Mouse (Mus musculus): ENCODE results near the gene Tex19.2.
"Not testable (repeated sequence)": the region's sequence is repeated elsewhere in the genome, so short reads cannot be mapped to it uniquely, and the experiment has no call there.

Tex19.2 gene

DNA sequence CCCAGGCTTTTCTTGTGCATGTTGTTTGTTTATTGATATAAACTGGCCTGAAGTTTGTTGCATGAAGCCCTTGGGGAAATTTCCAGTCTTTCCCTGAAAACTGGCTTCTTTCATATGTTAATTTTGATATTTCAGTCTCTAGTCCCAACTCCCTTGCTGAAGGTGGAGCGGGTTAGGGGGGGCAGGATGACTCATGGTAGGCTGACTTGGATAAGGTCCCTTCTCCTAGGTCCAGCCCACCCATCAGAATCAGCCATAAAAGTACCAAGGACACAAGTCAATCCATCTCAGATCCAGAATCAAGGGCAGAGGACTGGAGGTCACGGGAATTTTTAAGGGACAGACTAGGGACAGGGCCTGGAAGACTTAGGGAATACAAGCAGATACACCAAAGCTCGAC, 7.4 kb downstream of the Tex19.2 start:
- DNase-seq (ENCODE audit: low spot score in 2 of 2), result no peak

DNA sequence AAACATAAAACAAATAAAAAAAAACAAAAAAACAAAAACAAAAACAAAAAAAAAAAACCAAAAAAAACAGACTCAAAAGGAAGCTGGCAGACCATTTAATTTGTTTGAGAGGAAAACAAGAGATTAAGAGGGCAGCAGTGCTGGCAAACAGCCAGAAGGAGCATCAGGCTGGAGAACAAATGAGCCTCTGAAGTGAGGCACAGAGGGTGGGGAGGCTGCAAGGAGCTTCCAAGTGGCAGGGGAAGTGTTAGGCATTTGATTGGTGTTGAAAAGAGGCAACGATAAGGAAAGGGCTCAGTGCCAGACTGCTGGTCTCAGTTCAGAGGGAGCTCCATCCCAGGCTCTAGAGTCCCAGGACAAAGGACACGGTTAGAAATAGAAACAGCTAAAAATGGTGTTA, 8.5 kb downstream of the Tex19.2 start:
- peak in 1 of 2 experiments; percentile 7 for DNase-seq (ENCODE audit: low spot score in 2 of 2)

DNA sequence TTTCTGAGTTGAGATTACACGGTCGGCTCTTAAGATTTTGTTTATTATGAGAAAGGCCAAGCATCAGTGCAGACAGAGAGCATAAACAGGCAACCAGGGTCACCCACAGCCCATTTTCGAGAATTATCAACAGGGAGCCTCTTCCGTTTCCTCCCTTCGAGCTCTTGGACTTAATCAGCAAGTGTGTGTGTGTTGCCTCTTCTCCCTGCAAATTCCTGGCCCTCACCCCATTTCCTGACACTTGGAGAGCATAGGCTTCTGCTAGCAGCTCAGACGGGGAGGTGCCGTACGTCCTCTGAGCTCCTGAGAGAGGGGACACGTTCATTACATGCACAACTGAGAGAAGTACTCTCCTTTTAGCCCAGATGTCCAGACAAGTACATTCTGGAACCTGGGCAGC, 10.4 kb downstream of the Tex19.2 start:
- no peak for DNase-seq (ENCODE audit: low spot score in 2 of 2)

DNA sequence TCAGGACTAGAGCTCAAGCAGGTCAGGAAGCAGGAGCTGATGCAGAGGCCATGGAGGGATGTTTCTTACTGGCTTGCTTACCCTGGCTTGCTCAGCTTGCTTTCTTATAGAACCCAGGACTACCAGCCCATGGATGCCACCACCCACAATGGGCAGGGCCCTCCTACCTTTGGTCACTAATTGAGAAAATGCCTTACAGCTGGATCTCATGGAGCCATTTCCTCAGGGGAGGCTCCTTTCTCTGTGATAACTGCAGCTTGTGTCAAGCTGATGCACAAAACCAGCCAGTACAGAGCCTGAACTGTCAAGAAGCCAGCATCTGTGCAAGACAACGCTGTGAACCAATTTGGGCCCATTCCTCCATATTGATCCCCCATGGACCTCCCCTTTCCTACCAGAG, 11.2 kb downstream of the Tex19.2 start:
- not testable (repeated sequence) for DNase-seq (ENCODE audit: low spot score in 2 of 2)

DNA sequence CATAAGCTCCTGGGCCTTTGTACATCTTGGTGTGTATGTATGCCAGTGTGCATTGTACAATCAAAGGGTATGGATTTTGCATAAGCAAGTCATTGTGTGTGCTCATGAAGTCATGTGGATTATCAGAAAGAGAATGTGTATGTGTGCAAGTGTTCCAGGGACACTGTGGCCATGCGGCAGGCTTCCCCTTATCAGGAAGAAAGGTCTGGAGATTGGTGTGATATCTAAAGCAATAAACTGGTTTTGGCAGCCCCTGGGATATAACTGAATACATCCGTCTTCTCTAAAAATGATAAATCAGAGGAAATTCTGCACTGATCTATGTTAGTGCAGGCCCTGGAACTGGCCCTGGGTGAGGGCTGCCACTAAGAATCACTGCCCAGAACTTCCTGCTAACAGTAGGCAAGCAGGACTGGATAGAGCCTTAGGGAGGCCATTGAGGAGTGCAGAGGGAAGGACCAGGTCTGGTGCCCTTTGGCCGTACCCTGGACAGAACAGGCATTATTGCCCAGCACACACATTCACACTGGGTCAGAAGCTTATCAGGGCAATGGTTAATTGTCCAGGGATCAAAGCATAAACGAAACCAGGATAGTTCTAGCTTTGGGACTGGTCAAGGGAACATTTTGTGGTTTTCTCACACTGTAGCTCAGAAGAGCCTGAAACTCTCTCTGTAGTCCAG, 17.2 kb downstream of the Tex19.2 start:
- no peak for DNase-seq (ENCODE audit: low spot score in 2 of 2)

DNA sequence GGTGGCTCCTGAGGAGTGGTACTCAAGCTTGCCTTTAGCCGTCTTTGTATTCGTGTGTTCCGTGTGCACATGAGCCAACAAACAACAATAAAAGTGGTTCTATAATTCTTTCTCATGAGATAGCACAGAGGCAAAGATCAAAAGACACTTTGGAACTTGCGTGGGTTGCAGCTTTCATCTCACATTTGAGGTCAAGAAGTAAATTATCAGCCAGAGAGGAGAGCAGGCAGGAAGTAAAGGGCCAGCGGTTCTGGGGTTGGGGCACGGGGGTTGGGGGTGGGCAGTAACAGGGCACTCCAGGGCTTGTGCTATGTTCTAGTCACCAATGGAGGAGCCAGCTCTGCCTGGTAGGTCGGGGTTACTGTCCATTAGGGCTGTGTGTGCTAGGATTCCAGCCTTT, 17.8 kb downstream of the Tex19.2 start:
- no peak for DNase-seq (ENCODE audit: low spot score in 2 of 2)

DNA sequence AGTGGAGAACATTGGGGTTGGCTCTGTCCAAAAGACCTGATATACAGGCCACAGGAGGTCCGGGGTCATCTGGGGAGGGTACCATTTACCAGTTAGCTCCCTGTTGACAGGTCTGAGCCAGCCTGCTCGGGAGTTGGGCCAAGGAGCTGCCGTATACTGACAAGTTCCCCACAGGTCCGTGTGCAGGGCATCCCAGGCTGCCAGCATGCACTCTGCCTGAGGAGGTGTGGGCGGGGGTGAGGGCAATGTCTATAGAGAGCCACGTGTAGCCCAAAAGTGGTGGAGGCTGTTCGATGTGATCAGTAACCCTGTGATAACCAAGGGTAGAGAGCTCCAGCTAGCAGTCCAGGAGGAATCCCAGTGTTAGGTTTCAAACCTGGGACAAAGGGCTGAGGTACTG, 18.7 kb downstream of the Tex19.2 start:
- no peak for DNase-seq (ENCODE audit: low spot score in 2 of 2)

DNA sequence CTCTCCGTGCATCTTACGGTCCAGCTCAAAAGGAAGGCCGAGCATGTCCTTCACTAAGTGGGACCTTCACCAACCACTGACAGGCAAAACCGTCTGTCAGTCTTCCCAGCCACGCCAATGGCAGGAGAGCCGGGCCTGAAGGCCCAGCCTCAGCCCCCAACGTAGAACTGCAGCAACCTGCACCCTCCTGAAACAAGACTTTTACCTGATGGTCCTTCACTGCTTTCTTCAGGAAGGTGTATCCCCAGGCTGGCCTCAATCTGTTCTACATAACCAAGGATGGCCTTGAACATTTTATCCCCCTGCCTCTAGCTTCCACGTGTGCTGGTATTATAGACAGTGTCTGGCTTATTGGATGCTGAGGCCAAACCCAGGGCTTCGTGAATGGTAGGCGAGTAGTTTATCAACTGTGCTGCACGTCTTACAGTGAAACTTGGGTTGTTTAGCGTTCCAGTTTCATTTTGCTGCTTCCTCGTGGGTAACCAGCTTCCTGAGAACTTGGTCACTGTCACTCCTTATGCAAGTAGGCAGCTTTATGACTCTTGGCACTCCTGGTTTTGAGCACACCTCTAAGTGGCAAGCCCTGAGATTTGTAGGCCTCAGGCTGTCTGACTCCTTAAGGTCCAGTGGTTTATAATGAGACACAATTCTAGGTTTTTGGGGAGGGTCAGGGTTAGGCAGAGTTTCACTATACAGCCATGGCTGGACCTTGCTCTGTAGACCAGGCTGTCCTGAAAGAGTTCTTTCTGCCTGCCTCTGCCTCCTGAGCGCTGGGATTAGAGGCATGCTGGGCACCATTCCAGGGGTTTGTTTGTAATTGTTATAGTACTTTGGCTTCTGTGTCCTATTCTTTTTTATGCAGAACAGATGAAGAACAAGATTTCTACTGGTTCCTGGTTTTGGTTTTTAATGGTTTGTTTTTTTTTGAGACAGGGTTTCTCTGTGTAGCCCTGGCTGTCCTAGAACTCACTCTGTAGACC, 25.6 kb downstream of the Tex19.2 start:
- no peak for DNase-seq (ENCODE audit: low spot score in 2 of 2)

DNA sequence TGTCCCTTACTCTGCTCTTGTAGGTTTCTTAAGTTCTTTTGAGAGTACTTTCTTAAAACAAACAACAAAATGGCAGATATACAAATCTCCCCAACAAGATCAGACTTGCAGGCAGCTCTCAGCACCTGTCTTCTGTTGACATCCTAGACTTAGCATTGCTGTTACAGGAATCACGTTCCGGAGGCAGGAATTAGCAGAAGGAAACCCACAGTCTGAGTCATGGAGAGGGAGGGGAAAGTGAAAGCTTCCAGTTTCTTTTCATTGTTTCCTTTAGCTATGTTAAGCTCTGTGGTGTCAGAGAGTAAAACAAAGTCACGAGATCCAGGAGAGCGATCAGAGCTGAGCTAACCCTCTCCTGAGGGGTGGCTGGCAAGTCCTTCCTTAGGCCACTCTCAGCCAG, 27.5 kb downstream of the Tex19.2 start:
- DNase-seq (ENCODE audit: low spot score in 2 of 2), result no peak

DNA sequence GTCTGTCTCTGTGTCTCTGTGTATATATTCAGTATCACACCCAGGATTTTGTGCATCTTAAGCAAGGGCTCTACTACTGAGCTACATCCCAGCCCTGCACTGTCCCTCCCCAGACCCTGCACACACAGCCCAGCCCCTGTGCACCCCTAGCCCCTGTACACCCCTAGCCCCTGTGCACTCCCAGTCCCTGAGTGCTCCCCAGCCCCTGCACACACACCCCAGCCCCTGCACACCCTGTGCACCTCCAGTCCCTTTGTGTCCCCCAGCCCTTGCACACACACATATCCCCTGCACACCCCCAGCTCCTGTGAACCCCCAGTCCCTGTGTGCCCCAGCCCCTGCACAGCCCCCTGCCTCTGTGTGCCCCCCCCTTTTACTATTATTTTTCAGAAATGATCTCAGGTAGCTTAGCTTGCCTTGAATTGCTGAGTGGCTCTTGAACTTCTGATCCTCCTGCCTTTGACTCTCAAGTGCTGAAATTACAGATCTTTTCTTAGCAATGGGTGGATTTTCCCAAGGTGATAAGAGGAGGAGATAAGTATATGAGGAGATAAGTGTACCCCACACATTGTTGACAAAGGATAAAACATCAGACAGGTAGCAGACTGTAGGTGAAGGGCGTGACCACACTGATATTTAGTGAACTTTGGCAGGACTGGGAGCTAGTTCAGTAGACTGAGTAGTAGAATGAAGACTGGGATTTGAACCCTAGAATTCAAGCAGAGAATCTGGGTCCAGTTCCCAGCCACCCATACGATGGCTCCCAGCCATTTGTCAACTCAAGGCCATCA, 28.5 kb downstream of the Tex19.2 start:
- DNase-seq (ENCODE audit: low spot score in 2 of 2), result no peak

DNA sequence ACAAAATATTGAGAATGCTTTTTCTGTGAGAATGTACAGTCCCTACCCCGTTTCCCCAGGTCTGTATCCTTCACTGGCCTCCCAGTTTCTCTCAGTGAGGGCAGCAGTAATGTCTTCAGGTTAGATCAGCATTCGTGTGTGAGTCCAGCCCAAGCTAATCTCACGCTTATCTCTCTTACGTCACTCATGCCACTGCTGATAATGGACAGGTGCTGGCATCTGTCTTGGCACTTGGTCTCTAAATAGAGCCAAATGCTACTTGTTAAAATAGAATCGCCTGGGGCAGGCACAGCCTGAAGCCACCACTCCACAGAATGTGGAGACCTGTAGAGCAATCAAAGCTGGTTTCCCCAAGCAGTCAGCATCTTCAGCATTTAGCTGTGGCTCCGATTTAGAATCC, 29.5 kb downstream of the Tex19.2 start:
- no peak for DNase-seq (ENCODE audit: low spot score in 2 of 2)

DNA sequence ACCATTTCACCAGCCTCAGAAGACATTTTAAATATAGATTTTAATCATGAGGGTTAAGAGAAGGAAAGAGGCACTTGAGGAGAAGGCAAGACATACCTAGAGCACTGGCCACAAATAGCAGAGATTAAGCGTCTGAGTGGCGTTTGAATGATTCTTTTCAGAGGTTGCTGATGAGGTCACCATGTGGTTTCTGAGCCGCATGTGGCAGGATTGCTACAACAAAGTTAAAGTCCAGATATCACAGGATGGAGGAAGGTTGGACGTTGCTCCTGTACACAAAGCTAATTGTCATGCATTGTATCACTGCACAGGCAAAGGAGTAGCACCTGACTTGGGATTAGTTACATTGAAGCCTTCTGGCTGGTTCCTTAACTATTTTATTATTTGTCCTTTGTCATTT, 32.2 kb downstream of the Tex19.2 start:
- DNase-seq (ENCODE audit: low spot score in 2 of 2), result no peak

DNA sequence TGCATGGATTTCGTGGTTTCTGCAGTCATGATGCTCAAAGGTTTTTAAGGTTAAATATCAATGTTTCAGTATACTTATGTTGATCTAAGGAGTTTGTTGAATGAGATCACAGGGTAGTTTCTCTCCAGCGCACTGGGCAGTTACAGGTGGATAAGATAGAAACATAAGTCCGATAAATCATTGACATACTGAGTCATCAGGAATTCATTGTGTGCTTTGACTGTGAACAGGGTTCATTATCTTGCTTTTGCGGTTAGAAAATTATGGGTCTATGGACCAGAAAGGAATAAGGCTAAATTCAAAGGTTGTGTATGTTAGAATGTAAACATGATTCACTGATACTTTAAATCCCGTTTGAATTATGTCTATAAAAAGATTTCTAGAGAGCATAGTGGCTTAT, 33.3 kb downstream of the Tex19.2 start:
- no peak for DNase-seq (ENCODE audit: low spot score in 2 of 2)

DNA sequence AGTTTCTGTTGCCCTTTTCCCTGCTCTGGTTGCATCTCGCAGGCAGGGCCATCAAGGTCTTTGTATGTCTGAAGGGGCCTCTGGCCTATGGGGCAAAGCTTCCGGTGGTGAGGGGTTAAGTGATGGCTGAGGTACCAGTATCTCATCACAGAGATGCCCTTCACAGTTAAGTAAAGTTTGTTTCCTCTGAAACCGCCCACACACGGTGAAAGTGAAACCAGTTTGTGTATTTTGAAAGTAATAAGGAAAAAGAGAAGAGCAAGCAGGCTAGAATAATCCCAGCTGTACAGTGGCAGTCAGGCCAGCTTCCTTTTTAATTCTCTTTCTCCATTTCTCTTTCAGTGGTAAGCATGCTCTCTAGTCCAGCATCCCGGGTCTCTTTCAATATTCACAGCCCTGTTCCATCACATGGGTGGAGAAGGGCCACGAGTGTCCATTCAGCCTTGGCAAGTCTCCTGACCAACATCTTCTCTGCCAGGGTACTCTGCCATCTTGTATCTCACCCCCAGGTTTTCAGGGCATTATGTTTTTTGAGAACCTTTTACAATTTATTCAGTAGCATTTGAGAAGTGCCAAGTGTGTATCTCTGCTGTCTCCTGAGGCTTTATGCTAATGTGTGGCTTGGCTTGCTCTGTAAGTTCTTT, 35.5 kb downstream of the Tex19.2 start:
- DNase-seq (ENCODE audit: low spot score in 2 of 2), result no peak

DNA sequence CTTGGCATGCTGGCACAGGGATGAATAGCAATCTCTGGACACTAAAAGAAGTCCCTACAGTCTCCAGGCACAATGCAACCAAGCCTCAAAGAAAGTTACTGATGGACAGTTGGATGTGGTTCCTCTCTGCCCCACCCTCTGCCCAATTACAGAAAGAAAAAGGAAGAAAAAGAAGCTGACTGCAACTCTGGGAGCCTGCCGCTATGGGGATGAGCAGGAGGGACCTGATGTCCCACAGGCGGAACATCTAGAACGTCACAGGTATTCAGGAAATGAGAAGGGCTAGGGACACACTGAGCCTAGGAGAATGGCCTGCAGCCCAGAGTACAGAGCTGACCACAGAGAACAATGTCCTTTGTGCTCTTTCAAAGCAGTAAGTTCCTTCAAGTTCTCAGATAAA, 36.2 kb downstream of the Tex19.2 start:
- DNase-seq (ENCODE audit: low spot score in 2 of 2), result no peak

DNA sequence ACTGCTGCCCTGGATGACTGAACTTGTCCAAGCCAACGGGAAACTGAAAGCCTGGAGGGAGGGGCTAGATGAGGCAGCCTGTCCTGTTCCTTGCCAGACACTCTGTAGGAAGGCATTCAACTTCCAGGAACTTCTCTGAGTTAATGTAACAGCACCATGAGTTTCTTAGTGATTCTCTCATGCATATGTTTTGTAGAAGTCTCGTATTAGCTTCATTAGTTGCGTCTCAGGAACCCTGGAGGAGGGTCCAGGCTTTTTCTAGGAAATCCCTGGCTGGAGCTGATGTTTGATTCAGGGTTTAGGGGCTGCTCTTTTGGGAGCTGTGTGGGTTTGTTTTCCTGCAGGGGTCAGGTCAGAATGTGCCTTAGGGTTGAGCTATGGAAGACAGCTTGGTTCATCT, 37.4 kb downstream of the Tex19.2 start, which contains the start of gene Sectm1a:
Gene Sectm1a (minus strand): TSS at position 101 of the 400 bp plus-strand sequence.
- no peak for DNase-seq (ENCODE audit: low spot score in 2 of 2)

DNA sequence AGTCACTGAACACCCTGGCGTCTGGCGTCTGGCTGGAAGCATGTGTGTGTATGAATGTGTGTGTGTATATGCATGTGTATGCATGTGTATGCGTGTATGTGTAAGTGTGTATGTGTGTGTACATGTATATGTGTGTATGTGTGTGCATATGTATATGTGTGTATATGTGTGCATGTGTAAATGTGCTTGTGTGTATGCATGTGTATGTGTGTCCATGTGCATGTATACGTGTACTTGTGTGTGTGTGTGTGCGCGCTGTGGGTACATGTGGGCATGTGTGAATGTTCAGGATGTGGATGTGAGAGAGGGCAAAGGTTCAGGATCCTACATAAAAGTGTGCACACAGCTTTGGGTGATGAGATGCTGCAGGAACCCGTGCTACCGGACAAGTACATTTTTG, 38.1 kb downstream of the Tex19.2 start:
- DNase-seq (ENCODE audit: low spot score in 2 of 2), result no peak

DNA sequence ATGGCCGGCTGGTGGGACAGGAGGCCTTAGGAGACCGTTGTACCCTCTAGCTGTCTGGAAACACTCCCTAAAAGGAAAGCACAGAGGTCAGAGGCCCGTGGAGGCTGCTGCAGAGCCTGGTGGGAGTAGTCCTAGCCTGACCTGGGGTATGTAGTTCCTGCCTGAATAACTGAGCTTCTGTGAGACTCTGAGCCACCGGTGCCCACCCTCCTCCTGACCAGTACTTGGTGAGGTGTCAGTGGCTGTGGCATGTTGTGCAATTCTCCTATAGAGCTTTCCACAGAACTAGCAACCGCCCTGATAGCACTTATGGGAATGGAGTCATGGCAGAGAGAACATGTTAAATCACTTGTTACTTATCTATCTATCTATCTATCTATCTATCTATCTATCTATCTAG, 42.8 kb downstream of the Tex19.2 start:
- no peak for DNase-seq (ENCODE audit: low spot score in 2 of 2)

DNA sequence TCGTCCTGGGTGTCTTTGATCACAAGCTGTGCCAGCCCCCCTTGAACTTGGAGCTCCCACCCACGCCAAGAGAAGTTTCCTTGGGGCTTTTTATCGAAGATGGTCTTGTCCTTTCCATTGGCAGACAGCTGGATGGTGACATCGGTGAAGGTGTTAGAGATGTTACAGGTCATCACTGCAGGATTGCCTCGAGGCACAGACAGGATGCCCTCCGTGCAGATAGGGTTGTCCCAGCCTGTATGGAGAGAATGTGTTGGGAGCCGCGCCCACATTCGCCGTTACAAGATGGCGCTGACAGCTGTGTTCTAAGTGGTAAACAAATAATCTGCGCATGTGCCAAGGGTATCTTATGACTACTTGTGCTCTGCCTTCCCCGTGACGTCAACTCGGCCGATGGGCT, 48.8 kb downstream of the Tex19.2 start:
- not testable (repeated sequence) for DNase-seq (ENCODE audit: low spot score in 2 of 2)

DNA sequence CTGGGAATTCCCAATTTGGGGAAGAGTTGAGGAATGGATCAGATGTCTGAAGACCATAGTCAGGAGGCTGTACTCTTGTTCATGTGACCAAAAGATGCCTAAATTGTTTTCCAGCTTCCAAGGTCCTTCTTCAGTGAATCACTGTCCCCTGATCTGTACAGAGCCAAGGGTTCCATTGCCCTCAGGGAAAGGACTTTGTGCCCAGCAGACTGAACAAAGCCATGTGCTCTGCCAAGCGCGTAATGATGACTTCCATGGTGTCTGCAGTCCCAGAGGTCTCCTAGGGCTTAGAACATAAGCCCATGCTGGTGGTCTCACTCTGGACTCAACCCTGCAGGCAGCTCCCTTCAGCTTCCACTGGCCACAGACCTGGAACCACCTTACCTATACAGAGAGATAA, 50.6 kb downstream of the Tex19.2 start:
- no peak for DNase-seq (ENCODE audit: low spot score in 2 of 2)

Data from frontal cortex, postnatal 14 days (tissue).